Mouse (Mus musculus): ENCODE results near the gene Tfap2b. TPM values are rescaled to one million over a fixed set of nuclear protein-coding genes. Genes with fewer than 3 reads are reported as not detected.

The Tfap2b gene
- total and polyA plus RNA-seq, 3 experiments: not detected

- Histone ChIP-seq H3K4me1 (ENCODE audit: control insufficient read depth in 1 of 2, insufficient read depth in 2 of 2) (no peaks in the 10 kb centered on the region), H3K9me3 (replicated peaks; ENCODE audit: low read length) (peaks cover 26% of the 10 kb centered on the region), H3K4me2 (ENCODE audit: insufficient read depth, low read depth, poor library complexity, severe bottlenecking) (no peak overlapping the region), H3K79me2 (replicated peaks; ENCODE audit: control insufficient read depth, extremely low read depth, insufficient read depth, poor library complexity, severe bottlenecking) (no peaks in the 10 kb centered on the region), H3K9ac (ENCODE audit: insufficient read depth, low read depth) (no peak overlapping the region), H3K36me3 (replicated peaks in 1 of 2; ENCODE audit: control insufficient read depth in 1 of 2, insufficient read depth in 1 of 2, low read length in 1 of 2) (no peaks in the 10 kb centered on the region), H3K4me3 (replicated peaks in 1 of 3; ENCODE audit: low read depth in 2 of 3, low read length in 2 of 3, poor library complexity in 1 of 3) (no peak overlapping the region), H3K27ac (ENCODE audit: insufficient read depth, low read depth) (no peak overlapping the region), H3K27me3 (replicated peaks) (no peaks in the 10 kb centered on the region)
- dilution Hi-C loops (cut with MboI; ENCODE audit: extremely low pct_ligation_motif_present, extremely low pct_unique_long_range_greater_than_20kb, low sequenced_read_pairs): no loop called here
- in situ Hi-C loops (cut with MboI; ENCODE audit: low pct_ligation_motif_present, low pct_unique_long_range_greater_than_20kb, low sequenced_read_pairs): no loop called here
- TF ChIP-seq KAT2A (IDR thresholded peaks at IDR 0.05; ENCODE audit: insufficient replicate concordance, low read length) (no peak), SMC3 (IDR thresholded peaks at IDR 0.05; ENCODE audit: low read depth, low read length) (no peak), HCFC1 (IDR thresholded peaks at IDR 0.05; ENCODE audit: low read depth, low read length) (no peak), TCF12 (IDR thresholded peaks at IDR 0.05; ENCODE audit: low read depth, low read length) (no peak), MAZ (IDR thresholded peaks at IDR 0.05; ENCODE audit: low read depth, low read length) (no peak), MAFK (IDR thresholded peaks at IDR 0.05; ENCODE audit: insufficient replicate concordance, low read length) (no peak), CHD2 (IDR thresholded peaks at IDR 0.05; ENCODE audit: low read length) (no peak), RAD21 (IDR thresholded peaks at IDR 0.05; ENCODE audit: low read depth, low read length) (no peak), ZC3H11A (IDR thresholded peaks at IDR 0.05; ENCODE audit: low read depth, low read length) (no peak), ZNF384 (IDR thresholded peaks at IDR 0.05; ENCODE audit: low read depth, low read length) (no peak), RCOR1 (conservative IDR thresholded peaks at IDR 0.05; ENCODE audit: low read depth, low read length) (no peak), ETS1 (conservative IDR thresholded peaks at IDR 0.05; ENCODE audit: low read depth, low read length) (no peak), NELFE (IDR thresholded peaks at IDR 0.05; ENCODE audit: low read depth, low read length) (no peak), MYC (IDR thresholded peaks at IDR 0.05; ENCODE audit: low read depth, low read length) (no peak), TBP (conservative IDR thresholded peaks at IDR 0.05; ENCODE audit: low read depth, low read length) (no peak), USF2 (conservative IDR thresholded peaks at IDR 0.05; ENCODE audit: low read depth, low read length) (no peak), JUN (IDR thresholded peaks at IDR 0.05; ENCODE audit: insufficient read depth, low read depth, low read length) (no peak), IRF4 (IDR thresholded peaks at IDR 0.05; ENCODE audit: low read depth, low read length) (no peak), PAX5 (IDR thresholded peaks at IDR 0.05; ENCODE audit: low read length) (no peak), POLR2A (IDR thresholded peaks at IDR 0.05; ENCODE audit: low read depth, low read length) (no peak)
- DNase-seq (ENCODE audit: extremely low read depth): no peak
Measured at GRCm38 (mm10) chr1:19206194-19206593, 2.5 kb upstream of the Tfap2b start.

- no peak overlapping the region for H3K9ac ChIP-seq (ENCODE audit: insufficient read depth, low read depth)
- H3K4me3 ChIP-seq (replicated peaks in 1 of 3; ENCODE audit: low read depth in 2 of 3, low read length in 2 of 3, poor library complexity in 1 of 3): no peak overlapping the region
- peaks cover 30% of the 10 kb centered on the region for H3K9me3 ChIP-seq (replicated peaks; ENCODE audit: low read length)
- no peak overlapping the region for H3K27ac ChIP-seq (ENCODE audit: insufficient read depth, low read depth)
- in situ Hi-C loops (cut with MboI; ENCODE audit: low pct_ligation_motif_present, low pct_unique_long_range_greater_than_20kb, low sequenced_read_pairs) (no loop called here), dilution Hi-C loops (cut with MboI; ENCODE audit: extremely low pct_ligation_motif_present, extremely low pct_unique_long_range_greater_than_20kb, low sequenced_read_pairs) (no loop called here)
- no peaks in the 10 kb centered on the region for H3K36me3 ChIP-seq (replicated peaks in 1 of 2; ENCODE audit: control insufficient read depth in 1 of 2, insufficient read depth in 1 of 2, low read length in 1 of 2)
- no peak for DNase-seq (ENCODE audit: extremely low read depth)
- H3K4me2 ChIP-seq (ENCODE audit: insufficient read depth, low read depth, poor library complexity, severe bottlenecking): no peak overlapping the region
- no peaks in the 10 kb centered on the region for H3K79me2 ChIP-seq (replicated peaks; ENCODE audit: control insufficient read depth, extremely low read depth, insufficient read depth, poor library complexity, severe bottlenecking)
- H3K27me3 ChIP-seq (replicated peaks): no peaks in the 10 kb centered on the region
- no peak for TF ChIP-seq MYC (IDR thresholded peaks at IDR 0.05; ENCODE audit: low read depth, low read length)
- TF ChIP-seq MXI1 (IDR thresholded peaks at IDR 0.05; ENCODE audit: low read depth, low read length): no peak
- no peak for TF ChIP-seq NRF1 (IDR thresholded peaks at IDR 0.05; ENCODE audit: low read depth, low read length)
- no peak for TF ChIP-seq NELFE (IDR thresholded peaks at IDR 0.05; ENCODE audit: low read depth, low read length)
- TF ChIP-seq CHD1 (IDR thresholded peaks at IDR 0.05; ENCODE audit: low read depth, low read length): no peak
- no peak for TF ChIP-seq MAX (IDR thresholded peaks at IDR 0.05; ENCODE audit: low read length)
- TF ChIP-seq EP300 (IDR thresholded peaks at IDR 0.05; ENCODE audit: low read length): no peak
- no peak for TF ChIP-seq MAZ (IDR thresholded peaks at IDR 0.05; ENCODE audit: low read depth, low read length)
- no peak for TF ChIP-seq MAFK (IDR thresholded peaks at IDR 0.05; ENCODE audit: insufficient replicate concordance, low read length)
- no peak for TF ChIP-seq ZC3H11A (IDR thresholded peaks at IDR 0.05; ENCODE audit: low read depth, low read length)
- no peak for TF ChIP-seq JUND (conservative IDR thresholded peaks at IDR 0.05; ENCODE audit: low read depth, low read length)
- no peak for TF ChIP-seq TBP (conservative IDR thresholded peaks at IDR 0.05; ENCODE audit: low read depth, low read length)
- TF ChIP-seq USF1 (IDR thresholded peaks at IDR 0.05; ENCODE audit: low read depth, low read length): no peak
- TF ChIP-seq BHLHE40 (IDR thresholded peaks at IDR 0.05; ENCODE audit: low read depth, low read length): no peak
- no peak for TF ChIP-seq ZNF384 (IDR thresholded peaks at IDR 0.05; ENCODE audit: low read depth, low read length)
- no peak for TF ChIP-seq POLR2A (IDR thresholded peaks at IDR 0.05; ENCODE audit: low read depth, low read length)
- no peak for TF ChIP-seq ZKSCAN1 (IDR thresholded peaks at IDR 0.05; ENCODE audit: borderline replicate concordance, low read depth, low read length)
- no peak for TF ChIP-seq UBTF (IDR thresholded peaks at IDR 0.05; ENCODE audit: low read depth, low read length)
- no peaks in the 10 kb centered on the region for H3K4me1 ChIP-seq (ENCODE audit: control insufficient read depth in 1 of 2, insufficient read depth in 2 of 2)
Measured at GRCm38 (mm10) chr1:19207611-19208010, 1.1 kb upstream of the Tfap2b start.

All from CH12.LX (cell line).